Mouse (Mus musculus) G1E (cell line): Measurements from ENCODE around the gene Mcur1. TPM values are rescaled to one million over a fixed set of nuclear protein-coding genes. Genes with fewer than 3 reads are reported as not detected.
A peak's percentile ranks its signal among the peaks of the same experiment; 100 is the strongest.

Experiments used
- ATAC-seq: 2 replicates; pipeline ENCODE4 v1.8.0; 2016; ENCODE audit warnings: mild to moderate bottlenecking; ENCODE audit not compliant: insufficient number of reproducible peaks, poor library complexity, low FRiP score, severe bottlenecking; ENCODE audit errors: extremely low read depth
- DNase-seq: peaks from one replicate; pipeline ENCODE4 v3.0.0; 2012; ENCODE audit warnings: low spot score
- H3K27me3 ChIP-seq: 2 replicates; pipeline ENCODE4 v1.6.1; 2012; ENCODE audit warnings: mild to moderate bottlenecking, low read length, inconsistent platforms; ENCODE audit not compliant: insufficient read depth
- H3K36me3 ChIP-seq: replicated peaks from 2 replicates; pipeline ENCODE3; 2012; ENCODE audit warnings: mild to moderate bottlenecking, inconsistent platforms
- H3K4me1 ChIP-seq: 2 replicates; pipeline ENCODE4 v1.6.1; 2012; ENCODE audit warnings: low read depth, low read length, inconsistent platforms, mixed read lengths; ENCODE audit not compliant: insufficient read depth
- H3K4me3 ChIP-seq: 2 replicates; pipeline ENCODE4 v1.5.1; 2012; ENCODE audit warnings: low read depth, mild to moderate bottlenecking, inconsistent platforms, low read length, moderate library complexity, mixed read lengths
- H3K9me3 ChIP-seq: replicated peaks from 2 replicates; pipeline ENCODE4 v1.6.1; 2012; ENCODE audit warnings: inconsistent platforms
- CTCF ChIP-seq: IDR thresholded peaks from 2 replicates; pipeline ENCODE4 v1.5.1; 2012; ENCODE audit warnings: low read depth, low read length, inconsistent platforms, mixed read lengths
- GATA1 ChIP-seq: IDR thresholded peaks from 2 replicates; pipeline ENCODE4 v1.6.1; 2012; ENCODE audit warnings: borderline replicate concordance, low read length, inconsistent platforms, mixed read lengths
- GATA2 ChIP-seq: IDR thresholded peaks from 2 replicates; pipeline ENCODE4 v1.6.1; 2012; ENCODE audit warnings: low read depth, low read length, inconsistent platforms, borderline replicate concordance
- POLR2AphosphoS5 ChIP-seq: IDR thresholded peaks from 2 replicates; pipeline ENCODE4 v1.6.1; 2012; ENCODE audit warnings: low read depth, low read length, inconsistent platforms; ENCODE audit not compliant: insufficient replicate concordance
- TAL1 ChIP-seq: conservative IDR thresholded peaks from 2 replicates; pipeline ENCODE4 v1.6.1; 2012; ENCODE audit warnings: low read depth, low read length, inconsistent platforms, mixed read lengths
- polyA plus RNA-seq: library from polyadenylated mRNA; stranded (reverse); fragments of >175 nt; gene quantifications from 2 replicates; pipeline ENCODE4 v1.2.3, GENCODE M21; 2012
- total RNA-seq, 2 experiments: library from RNA; stranded (forward) in 1 of 2; stranded (reverse) in 1 of 2; fragments of 200-1000 nt in 1 of 2; fragments of >200 nt in 1 of 2; fragmentation: Nextera tagmentation in 1 of 2; gene quantifications; 2 replicates each; pipeline ENCODE4 v1.2.3; 2014 to 2017

The Mcur1 gene
- total and polyA plus RNA-seq, 3 experiments = 8.2 to 22.3 (median 14.8) TPM

- ATAC-seq = no peak
- TF ChIP-seq TAL1 (no peak), GATA2 (no peak), POLR2AphosphoS5 (no peak), CTCF (no peak), GATA1 (no peak)
These were observed 23.0 kb upstream of the Mcur1 start for GRCm38 (mm10) chr13:43582961-43583360.

GRCm38 (mm10) chr13:43580661-43581060, 20.7 kb upstream of the Mcur1 start:
- ATAC-seq = no peak
- TF ChIP-seq TAL1 (no peak), CTCF (no peak)
- DNase-seq = no peak

More at GRCm38 (mm10) chr13:43582961-43583360, 23.0 kb upstream of the Mcur1 start:
- H3K4me1 ChIP-seq = no peaks in the 10 kb centered on the region
- H3K36me3 ChIP-seq = no peaks in the 10 kb centered on the region
- no peaks in the 10 kb centered on the region; the same call in 1 of the 2 replicates for H3K27me3 ChIP-seq
- DNase-seq = no peak
- no peak overlapping the region for H3K4me3 ChIP-seq
- H3K9me3 ChIP-seq = no peaks in the 10 kb centered on the region

GRCm38 (mm10) chr13:43579740-43580139, 19.7 kb upstream of the Mcur1 start:
- no peaks in the 10 kb centered on the region for H3K36me3 ChIP-seq
- peaks cover 2% of the 10 kb centered on the region; the same call in 1 of the 2 replicates for H3K4me1 ChIP-seq
- TF ChIP-seq CTCF (peak; percentile 53; the same call in 1 of the 2 replicates), POLR2AphosphoS5 (no peak), GATA2 (no peak)
- H3K9me3 ChIP-seq = no peaks in the 10 kb centered on the region
- H3K4me3 ChIP-seq = no peak overlapping the region
- no peak for ATAC-seq
- H3K27me3 ChIP-seq = peaks cover 6% of the 10 kb centered on the region
- DNase-seq = peak; percentile 22

More at GRCm38 (mm10) chr13:43580661-43581060, 20.7 kb upstream of the Mcur1 start:
- Histone ChIP-seq H3K36me3 (no peaks in the 10 kb centered on the region), H3K9me3 (no peaks in the 10 kb centered on the region), H3K4me1 (peaks cover 2% of the 10 kb centered on the region; the same call in 1 of the 2 replicates), H3K4me3 (no peak overlapping the region), H3K27me3 (peaks cover 2% of the 10 kb centered on the region)

GRCm38 (mm10) chr13:43577766-43578165, 17.8 kb upstream of the Mcur1 start:
- Histone ChIP-seq H3K36me3 (no peaks in the 10 kb centered on the region), H3K27me3 (peaks cover 8% of the 10 kb centered on the region), H3K4me3 (no peak overlapping the region), H3K9me3 (no peaks in the 10 kb centered on the region), H3K4me1 (peaks cover 2% of the 10 kb centered on the region; the same call in 1 of the 2 replicates)
- TF ChIP-seq TAL1 (no peak), POLR2AphosphoS5 (no peak), CTCF (no peak), GATA2 (no peak), GATA1 (no peak)
- no peak for DNase-seq
- ATAC-seq = no peak

- H3K4me3 ChIP-seq = no peak overlapping the region
- no peak for ATAC-seq
- TF ChIP-seq POLR2AphosphoS5 = no peak
- peak; percentile 58 for TF ChIP-seq CTCF
- no peak for TF ChIP-seq GATA1
- no peak for DNase-seq
- no peaks in the 10 kb centered on the region for H3K9me3 ChIP-seq
- peaks cover 2% of the 10 kb centered on the region; the same call in 1 of the 2 replicates for H3K4me1 ChIP-seq
- no peaks in the 10 kb centered on the region for H3K36me3 ChIP-seq
- H3K27me3 ChIP-seq = peaks cover 8% of the 10 kb centered on the region
These were observed 17.3 kb upstream of the Mcur1 start for GRCm38 (mm10) chr13:43577254-43577653.

- DNase-seq (no peak), ATAC-seq (no peak)
- H3K27me3 ChIP-seq = peaks cover 8% of the 10 kb centered on the region
- TF ChIP-seq GATA1 (no peak), CTCF (no peak), GATA2 (no peak), POLR2AphosphoS5 (no peak), TAL1 (no peak)
- no peaks in the 10 kb centered on the region for H3K36me3 ChIP-seq
- H3K4me1 ChIP-seq = peaks cover 2% of the 10 kb centered on the region; the same call in 1 of the 2 replicates
- no peak overlapping the region for H3K4me3 ChIP-seq
- H3K9me3 ChIP-seq = peaks cover 8% of the 10 kb centered on the region
These were observed 15.4 kb upstream of the Mcur1 start for GRCm38 (mm10) chr13:43575431-43575830.

- peaks cover 8% of the 10 kb centered on the region for H3K9me3 ChIP-seq
- peaks cover 2% of the 10 kb centered on the region; the same call in 1 of the 2 replicates for H3K4me1 ChIP-seq
- H3K27me3 ChIP-seq = peaks cover 8% of the 10 kb centered on the region
- no peak overlapping the region for H3K4me3 ChIP-seq
- ATAC-seq (no peak), DNase-seq (no peak)
- TF ChIP-seq POLR2AphosphoS5 = no peak
- TF ChIP-seq GATA1 = no peak
- no peaks in the 10 kb centered on the region for H3K36me3 ChIP-seq
These were observed 14.0 kb upstream of the Mcur1 start for GRCm38 (mm10) chr13:43573979-43574378.
